Mouse (Mus musculus): ENCODE measurements around the gene A630095N17Rik. TPM values are rescaled to one million over a fixed set of nuclear protein-coding genes. Genes with fewer than 3 reads are reported as not detected.

The A630095N17Rik gene
- polyA plus RNA-seq, 1 experiment = not detected

GRCm38 (mm10) chr1:75180741-75181140 is 51.2 kb downstream of the A630095N17Rik start:
- H3K4me3 ChIP-seq (ENCODE audit: insufficient read depth, low read length) = no peak overlapping the region
- no peak overlapping the region for H3K27ac ChIP-seq (ENCODE audit: insufficient read depth, low read depth, low read length)
- H3K4me1 ChIP-seq (ENCODE audit: control insufficient read depth, insufficient read depth, low read length) = peaks cover 5% of the 10 kb centered on the region; the same call in 1 of the 2 replicates
- TF ChIP-seq CTCF (IDR thresholded peaks at IDR 0.05; ENCODE audit: low read depth, low read length) = no peak
- TF ChIP-seq POLR2A (IDR thresholded peaks at IDR 0.05; ENCODE audit: borderline replicate concordance, low read depth, low read length) = no peak

GRCm38 (mm10) chr1:75180105-75180590 is 51.8 kb downstream of the A630095N17Rik start, which contains the start of gene Abcb6:
Abcb6 (minus strand) TSS chr1:75180392.
- TF ChIP-seq CTCF (IDR thresholded peaks at IDR 0.05; ENCODE audit: low read depth, low read length) (no peak), POLR2A (IDR thresholded peaks at IDR 0.05; ENCODE audit: borderline replicate concordance, low read depth, low read length) (no peak)
- H3K27ac ChIP-seq (ENCODE audit: insufficient read depth, low read depth, low read length) = no peak within 1 kb of the TSS
- H3K4me3 ChIP-seq (ENCODE audit: insufficient read depth, low read length) = peak within 1 kb of the TSS; percentile 66
- peaks cover 5% of the 10 kb centered on the region; the same call in 1 of the 2 replicates for H3K4me1 ChIP-seq (ENCODE audit: control insufficient read depth, insufficient read depth, low read length)

GRCm38 (mm10) chr1:75179334-75180104 is 52.4 kb downstream of the A630095N17Rik start:
- H3K4me3 ChIP-seq (ENCODE audit: insufficient read depth, low read length) = peak overlapping the region; percentile 66
- H3K27ac ChIP-seq (ENCODE audit: insufficient read depth, low read depth, low read length) = no peak overlapping the region
- no peak for TF ChIP-seq CTCF (IDR thresholded peaks at IDR 0.05; ENCODE audit: low read depth, low read length)
- no peak for TF ChIP-seq POLR2A (IDR thresholded peaks at IDR 0.05; ENCODE audit: borderline replicate concordance, low read depth, low read length)
- peaks cover 5% of the 10 kb centered on the region; the same call in 1 of the 2 replicates for H3K4me1 ChIP-seq (ENCODE audit: control insufficient read depth, insufficient read depth, low read length)

Other genes with a start within 250 kb of the A630095N17Rik start
- gene Nhej1, start 106.9 kb downstream of the A630095N17Rik start, polyA plus RNA-seq (2012; ENCODE audit: insufficient read depth, insufficient read length, missing spikeins) = 5.1 and 6.3 TPM in 2 replicates
- not detected in 2 replicates for gene Slc23a3, start 98.2 kb downstream of the A630095N17Rik start, polyA plus RNA-seq (2012; ENCODE audit: insufficient read depth, insufficient read length, missing spikeins)
- gene Cnppd1, start 89.4 kb downstream of the A630095N17Rik start, polyA plus RNA-seq (2012; ENCODE audit: insufficient read depth, insufficient read length, missing spikeins) = 92.2 and 101 TPM in 2 replicates
- 107 and 113 TPM in 2 replicates for gene Retreg2, start 89.3 kb downstream of the A630095N17Rik start, polyA plus RNA-seq (2012; ENCODE audit: insufficient read depth, insufficient read length, missing spikeins)
- 28.3 and 34.6 TPM in 2 replicates for gene Zfand2b, start 63.5 kb downstream of the A630095N17Rik start, polyA plus RNA-seq (2012; ENCODE audit: insufficient read depth, insufficient read length, missing spikeins)
- 16.6 and 18.6 TPM in 2 replicates for gene Abcb6, start 51.7 kb downstream of the A630095N17Rik start, polyA plus RNA-seq (2012; ENCODE audit: insufficient read depth, insufficient read length, missing spikeins)
- gene Ankzf1, start 40.0 kb downstream of the A630095N17Rik start, polyA plus RNA-seq (2012; ENCODE audit: insufficient read depth, insufficient read length, missing spikeins) = 19.6 and 29.7 TPM in 2 replicates
- 30.2 and 33.5 TPM in 2 replicates for gene Atg9a, start 39.9 kb downstream of the A630095N17Rik start, polyA plus RNA-seq (2012; ENCODE audit: insufficient read depth, insufficient read length, missing spikeins)
- 27.1 and 28.0 TPM in 2 replicates for gene Glb1l, start 21.3 kb downstream of the A630095N17Rik start, polyA plus RNA-seq (2012; ENCODE audit: insufficient read depth, insufficient read length, missing spikeins)
- gene Stk16, start 21.3 kb downstream of the A630095N17Rik start, polyA plus RNA-seq (2012; ENCODE audit: insufficient read depth, insufficient read length, missing spikeins) = 41.9 and 46.0 TPM in 2 replicates
- gene Tuba4a, start 12.2 kb downstream of the A630095N17Rik start, polyA plus RNA-seq (2012; ENCODE audit: insufficient read depth, insufficient read length, missing spikeins) = 38.7 and 47.0 TPM in 2 replicates
- 6.7 and 10.7 TPM in 2 replicates for gene Dnajb2, start 4.3 kb upstream of the A630095N17Rik start, polyA plus RNA-seq (2012; ENCODE audit: insufficient read depth, insufficient read length, missing spikeins)
- gene Ptprn, start 32.4 kb upstream of the A630095N17Rik start, polyA plus RNA-seq (2012; ENCODE audit: insufficient read depth, insufficient read length, missing spikeins) = 0.60 and 0.94 TPM in 2 replicates
- not detected in 2 replicates for gene Resp18, start 46.3 kb upstream of the A630095N17Rik start, polyA plus RNA-seq (2012; ENCODE audit: insufficient read depth, insufficient read length, missing spikeins)
- 39.3 and 43.3 TPM in 2 replicates for gene Dnpep, start 85.9 kb upstream of the A630095N17Rik start, polyA plus RNA-seq (2012; ENCODE audit: insufficient read depth, insufficient read length, missing spikeins)
- 0.70 TPM in 1 of 2 replicates, not detected in the other for gene Des, start 128.2 kb upstream of the A630095N17Rik start, polyA plus RNA-seq (2012; ENCODE audit: insufficient read depth, insufficient read length, missing spikeins)
- gene Speg, start 143.2 kb upstream of the A630095N17Rik start, polyA plus RNA-seq (2012; ENCODE audit: insufficient read depth, insufficient read length, missing spikeins) = 32.4 and 36.2 TPM in 2 replicates
- gene Gmppa, start 203.8 kb upstream of the A630095N17Rik start, polyA plus RNA-seq (2012; ENCODE audit: insufficient read depth, insufficient read length, missing spikeins) = 79.2 and 89.6 TPM in 2 replicates
- not detected in 2 replicates for gene Asic4, start 218.3 kb upstream of the A630095N17Rik start, polyA plus RNA-seq (2012; ENCODE audit: insufficient read depth, insufficient read length, missing spikeins)
- 0.95 and 1.3 TPM in 2 replicates for gene Chpf, start 247.2 kb upstream of the A630095N17Rik start, polyA plus RNA-seq (2012; ENCODE audit: insufficient read depth, insufficient read length, missing spikeins)
- not detected in 2 replicates for gene Tmem198, start 247.4 kb upstream of the A630095N17Rik start, polyA plus RNA-seq (2012; ENCODE audit: insufficient read depth, insufficient read length, missing spikeins)

Data from bone marrow macrophage, adult 2 months (primary cell).